In the genomic region with DNA sequence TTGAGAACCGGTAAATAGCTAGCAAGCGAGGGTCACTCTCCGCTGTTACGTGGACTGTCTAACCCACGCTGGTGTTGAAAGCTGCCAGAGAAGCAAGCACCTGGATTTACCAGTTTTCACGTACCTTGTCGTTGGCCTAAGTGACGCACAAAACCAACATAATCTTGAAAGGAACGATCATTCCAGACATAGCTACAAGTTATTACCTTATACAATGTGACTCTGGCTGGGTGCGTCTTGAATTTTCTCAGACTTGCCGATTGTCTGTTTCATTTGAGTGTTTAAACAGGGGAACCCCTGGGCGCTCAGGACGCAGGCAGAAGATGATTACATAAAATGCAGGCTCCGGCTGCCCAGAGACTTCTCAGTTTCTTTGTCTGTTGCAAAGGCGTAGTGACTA, we compare ENCODE assay signal across 8 mouse cellular contexts. TPM values are rescaled to one million over a fixed set of nuclear protein-coding genes. Genes with fewer than 3 reads are reported as not detected.
DNase-seq lines count a peak whose midpoint lies in the region; ATAC-seq and TF ChIP-seq lines count a peak whose summit lies in the region.

No protein-coding gene starts in this region.

- peak overlapping the region; percentile 64 for H3K9ac ChIP-seq in hindbrain, postnatal 0 days (replicated peaks; ENCODE audit: low read length)
- H3K9ac ChIP-seq in lung, embryonic 16.5 days (ENCODE audit: low read length): peak overlapping the region; percentile 71
- peak overlapping the region; percentile 83 for H3K9ac ChIP-seq in stomach, embryonic 16.5 days (ENCODE audit: low read length)

- H3K4me3 ChIP-seq in hindbrain, postnatal 0 days (ENCODE audit: low read length): peak overlapping the region; percentile 78
- H3K4me3 ChIP-seq in lung, embryonic 16.5 days (ENCODE audit: low read length): peak overlapping the region; percentile 76
- peak overlapping the region; percentile 78 for H3K4me3 ChIP-seq in stomach, embryonic 16.5 days (replicated peaks; ENCODE audit: low read length)

- H3K4me2 ChIP-seq in hindbrain, postnatal 0 days (ENCODE audit: low read depth, low read length): peak overlapping the region; percentile 78
- peak overlapping the region; percentile 64 for H3K4me2 ChIP-seq in lung, embryonic 16.5 days (ENCODE audit: low read depth, low read length)
- peak overlapping the region; percentile 83 for H3K4me2 ChIP-seq in stomach, embryonic 16.5 days (ENCODE audit: low read depth, low read length)

- DNase-seq in adrenal gland, postnatal 10 days: peak; percentile 4
- no peak for DNase-seq in adrenal gland, postnatal 36 days
- peak; percentile 10 for DNase-seq in thymus, postnatal 4 days
- DNase-seq in thymus, postnatal 10 days (ENCODE audit: low spot score in 2 of 2): no peak
- DNase-seq in hindbrain, postnatal 0 days (ENCODE audit: low spot score): peak; percentile 25
- DNase-seq in urinary bladder, postnatal 10 days (ENCODE audit: low spot score): no peak

- H3K4me1 ChIP-seq in hindbrain, postnatal 0 days (ENCODE audit: insufficient read depth, low read length): peaks cover 7% of the 10 kb centered on the region
- peaks cover 15% of the 10 kb centered on the region for H3K4me1 ChIP-seq in lung, embryonic 16.5 days (replicated peaks; ENCODE audit: control insufficient read depth, insufficient read depth, low read length)
- peaks cover 19% of the 10 kb centered on the region for H3K4me1 ChIP-seq in stomach, embryonic 16.5 days (ENCODE audit: control insufficient read depth, insufficient read depth, low read length)

- H3K9me3 ChIP-seq in hindbrain, postnatal 0 days (ENCODE audit: low read length): no peaks in the 10 kb centered on the region
- no peaks in the 10 kb centered on the region for H3K9me3 ChIP-seq in lung, embryonic 16.5 days (ENCODE audit: control insufficient read depth, low read length)
- H3K9me3 ChIP-seq in stomach, embryonic 16.5 days (replicated peaks; ENCODE audit: control insufficient read depth, low read length): no peaks in the 10 kb centered on the region

- WGBS in hindbrain, postnatal 0 days: 5% methylated on average over 15 of the region's 15 CpGs
- 6% methylated on average over 15 of the region's 15 CpGs for WGBS in lung, embryonic 16.5 days
- WGBS in stomach, embryonic 16.5 days: 4% methylated on average over 15 of the region's 15 CpGs

- H3K27ac ChIP-seq in hindbrain, postnatal 0 days: peak overlapping the region; percentile 66; the same call in 1 of the 2 replicates
- 0 out of 2 replicates have a peak overlapping the region, but pooled peaks have one; percentile 20 for H3K27ac ChIP-seq in lung, embryonic 16.5 days (ENCODE audit: low read length)
- H3K27ac ChIP-seq in stomach, embryonic 16.5 days (ENCODE audit: low read length): peak overlapping the region; percentile 70

- ATAC-seq in hindbrain, postnatal 0 days: no peak
- ATAC-seq in lung, embryonic 16.5 days (ENCODE audit: low read depth): no peak
- no peak for ATAC-seq in stomach, embryonic 16.5 days (ENCODE audit: insufficient read depth, low FRiP score)

- no peak for TF ChIP-seq CTCF in hindbrain, postnatal 0 days (IDR thresholded peaks at IDR 0.05; ENCODE audit: low read depth)

- no peaks in the 10 kb centered on the region; the same call in 1 of the 2 replicates for H3K36me3 ChIP-seq in hindbrain, postnatal 0 days (ENCODE audit: insufficient read depth, low read length)
- no peaks in the 10 kb centered on the region for H3K36me3 ChIP-seq in lung, embryonic 16.5 days (ENCODE audit: control insufficient read depth, insufficient read depth, low read length)
- H3K36me3 ChIP-seq in stomach, embryonic 16.5 days (ENCODE audit: control insufficient read depth, insufficient read depth, low read length): no peaks in the 10 kb centered on the region

- no peaks in the 10 kb centered on the region for H3K27me3 ChIP-seq in hindbrain, postnatal 0 days (ENCODE audit: insufficient read depth, low read length)
- H3K27me3 ChIP-seq in lung, embryonic 16.5 days (ENCODE audit: control insufficient read depth, insufficient read depth, low read depth, low read length): no peaks in the 10 kb centered on the region
- no peaks in the 10 kb centered on the region for H3K27me3 ChIP-seq in stomach, embryonic 16.5 days (ENCODE audit: control insufficient read depth, insufficient read depth, low read length)

RNA-seq across cellular contexts. Expression of gene Ogfod1, which starts 0.8 kb away (rescaled TPM):
- 10 to 100 TPM; 14.5 to 15.6 TPM for total RNA-seq in adrenal gland, postnatal 10 days (2021)
- total RNA-seq in adrenal gland, postnatal 36 days (2021): 10 to 100 TPM; 20.7 to 21.0 TPM
- 11.2 and 15.0 TPM in 2 replicates for total RNA-seq in hindbrain, postnatal 0 days (2014; rRNA removed)
- polyA plus RNA-seq in hindbrain, postnatal 0 days (2015; fragmentation: Nextera tagmentation; extraction: Ambion mirVana): 7.9 and 8.5 TPM in 2 replicates
- 10.7 and 12.0 TPM in 2 replicates for polyA plus RNA-seq in lung, embryonic 16.5 days (2015; fragmentation: Nextera tagmentation; extraction: Ambion mirVana)
- polyA plus RNA-seq in stomach, embryonic 16.5 days (2015; fragmentation: Nextera tagmentation; extraction: Ambion mirVana): 15.5 and 16.1 TPM in 2 replicates

RNA-seq across cellular contexts. Expression of gene Nudt21, which starts 1.0 kb away (rescaled TPM):
- 10 to 100 TPM; 47.6 to 48.3 TPM for total RNA-seq in adrenal gland, postnatal 10 days (2021)
- 10 to 100 TPM; 39.6 to 39.9 TPM for total RNA-seq in adrenal gland, postnatal 36 days (2021)
- total RNA-seq in hindbrain, postnatal 0 days (2014; rRNA removed): 55.6 and 58.8 TPM in 2 replicates
- polyA plus RNA-seq in hindbrain, postnatal 0 days (2015; fragmentation: Nextera tagmentation; extraction: Ambion mirVana): 94.5 TPM in 2 replicates
- polyA plus RNA-seq in lung, embryonic 16.5 days (2015; fragmentation: Nextera tagmentation; extraction: Ambion mirVana): 97.5 and 104 TPM in 2 replicates
- polyA plus RNA-seq in stomach, embryonic 16.5 days (2015; fragmentation: Nextera tagmentation; extraction: Ambion mirVana): 86.7 and 97.0 TPM in 2 replicates

RNA-seq across cellular contexts. Expression of gene Amfr, which starts 25.2 kb away (rescaled TPM):
- 100 to 1,000 TPM; 125 to 132 TPM for total RNA-seq in adrenal gland, postnatal 10 days (2021)
- 100 to 1,000 TPM; 232 to 320 TPM for total RNA-seq in adrenal gland, postnatal 36 days (2021)
- 195 and 265 TPM in 2 replicates for total RNA-seq in hindbrain, postnatal 0 days (2014; rRNA removed)
- 86.9 and 88.9 TPM in 2 replicates for polyA plus RNA-seq in hindbrain, postnatal 0 days (2015; fragmentation: Nextera tagmentation; extraction: Ambion mirVana)
- 31.0 and 35.0 TPM in 2 replicates for polyA plus RNA-seq in lung, embryonic 16.5 days (2015; fragmentation: Nextera tagmentation; extraction: Ambion mirVana)
- 27.7 and 27.8 TPM in 2 replicates for polyA plus RNA-seq in stomach, embryonic 16.5 days (2015; fragmentation: Nextera tagmentation; extraction: Ambion mirVana)

Comparison
In these comparisons a context has a peak if more than half of its experiments do, and no peak if none do; other contexts are left out.
1. DNase-seq: peak in adrenal gland, postnatal 10 days (single experiment), thymus, postnatal 4 days (single experiment) and hindbrain, postnatal 0 days (single experiment); none in adrenal gland, postnatal 36 days (0 of 2), thymus, postnatal 10 days (0 of 2) and urinary bladder, postnatal 10 days (single experiment).
2. H3K27ac ChIP-seq: peak in every context shown above with its lines; median percentile 70 in stomach, embryonic 16.5 days; 66 in hindbrain, postnatal 0 days; 20 in lung, embryonic 16.5 days.
3. Peak in every context shown above with its lines, with median percentiles within 50 percentile points of each other: H3K4me2 ChIP-seq, H3K4me3 ChIP-seq and H3K9ac ChIP-seq.